In the genomic region with DNA sequence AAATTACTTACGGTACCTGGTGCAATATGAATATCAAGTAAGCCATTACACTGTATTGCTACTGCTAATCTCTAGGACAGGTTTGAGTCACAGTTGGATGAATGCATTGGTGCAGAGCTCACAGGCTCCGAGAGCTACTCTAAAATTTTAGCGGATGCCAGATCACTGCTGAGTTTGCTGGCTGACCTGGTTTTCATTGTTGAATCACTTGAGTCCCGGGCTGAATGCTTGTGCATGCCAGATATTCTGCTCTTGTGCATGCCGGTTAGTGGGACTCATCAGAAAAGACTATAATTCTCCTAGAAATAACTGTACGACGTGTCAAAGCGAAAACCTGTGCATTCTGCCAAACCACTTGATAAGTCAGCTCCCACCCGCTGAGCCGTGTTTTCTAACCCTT, we compare ENCODE assay signal across 18 mouse cellular contexts. TPM values are rescaled to one million over a fixed set of nuclear protein-coding genes. Genes with fewer than 3 reads are reported as not detected.
DNase-seq lines count a peak whose midpoint lies in the region; ATAC-seq and TF ChIP-seq lines count a peak whose summit lies in the region.
"Had no signal": no experiment of that assay in that cellular context is flagged by ENCODE, and none has a peak within 500 bp of the region (broad histone marks: within the 10 kb centered on the region; RNA-seq: fewer than 3 reads in every experiment).

No protein-coding gene starts in this region.

- H3K4me1 ChIP-seq in forebrain, embryonic 16.5 days (replicated peaks; ENCODE audit: control insufficient read depth, insufficient read depth, low read length), result 0 out of 2 replicates have a peak, but pooled peaks cover 2% of the 10 kb centered on the region
- no peaks in the 10 kb centered on the region for H3K4me1 ChIP-seq in forebrain, embryonic 12.5 days
- H3K4me1 ChIP-seq: embryonic facial prominence, embryonic 12.5 days; forebrain, embryonic 13.5 days; heart, embryonic 15.5 days; kidney, embryonic 15.5 days; neural tube, embryonic 12.5 days had no signal

- no peaks in the 10 kb centered on the region for H3K36me3 ChIP-seq in forebrain, embryonic 16.5 days (ENCODE audit: control insufficient read depth, insufficient read depth)
- H3K36me3 ChIP-seq in forebrain, embryonic 12.5 days (replicated peaks), result no peaks in the 10 kb centered on the region
- H3K36me3 ChIP-seq: embryonic facial prominence, embryonic 12.5 days; heart, embryonic 15.5 days; kidney, embryonic 15.5 days; limb, embryonic 13.5 days; neural tube, embryonic 12.5 days had no signal

- ATAC-seq in forebrain, embryonic 16.5 days, result 0 out of 2 replicates have a peak, but pooled peaks have one; percentile 27
- ATAC-seq in forebrain, embryonic 12.5 days (ENCODE audit: low FRiP score), result no peak
- ATAC-seq: forebrain, embryonic 13.5 days; liver, postnatal 0 days had no signal

- no peaks in the 10 kb centered on the region for H3K27me3 ChIP-seq in forebrain, embryonic 16.5 days (replicated peaks; ENCODE audit: control insufficient read depth, insufficient read depth, low read length)
- no peaks in the 10 kb centered on the region for H3K27me3 ChIP-seq in forebrain, embryonic 12.5 days
- H3K27me3 ChIP-seq: embryonic facial prominence, embryonic 12.5 days; forebrain, embryonic 13.5 days; heart, embryonic 15.5 days; kidney, embryonic 15.5 days; limb, embryonic 13.5 days; neural tube, embryonic 12.5 days had no signal

- no peak for TF ChIP-seq CTCF in left cerebral cortex, adult 2 months (IDR thresholded peaks at IDR 0.05)

- no peak overlapping the region for H3K4me3 ChIP-seq in forebrain, embryonic 16.5 days (replicated peaks; ENCODE audit: low read length)
- H3K4me3 ChIP-seq in forebrain, embryonic 12.5 days (replicated peaks), result no peak overlapping the region
- H3K4me3 ChIP-seq in left cerebral cortex, adult 2 months, result no peak overlapping the region
- H3K4me3 ChIP-seq: embryonic facial prominence, embryonic 12.5 days; forebrain, embryonic 13.5 days; heart, embryonic 15.5 days; kidney, embryonic 15.5 days; limb, embryonic 13.5 days; neural tube, embryonic 12.5 days had no signal

- peak; percentile 4 to 67 for DNase-seq in left cerebral cortex, postnatal 25 days (ENCODE audit: low spot score in 2 of 2)
- DNase-seq in left cerebral cortex, adult 2 months (ENCODE audit: extremely low spot score in 1 of 2, low spot score in 2 of 2), result no peak
- DNase-seq in NIH3T3 (ENCODE audit: low read depth) (peak; percentile 70), adipocyte (ENCODE audit: low spot score) (no peak)
- DNase-seq in cerebellum, adult 9-10 months, result peak; percentile 72
- no peak for DNase-seq in urinary bladder, postnatal 14 days (ENCODE audit: low spot score)
- DNase-seq: adrenal gland, postnatal 25 days; liver, postnatal 0 days; lung, postnatal 36 days; midbrain, embryonic 14.5 days had no signal

- WGBS in forebrain, embryonic 16.5 days, result 66% methylated on average over 10 of the region's 10 CpGs
- 83% methylated on average over 10 of the region's 10 CpGs for WGBS in forebrain, embryonic 12.5 days

- intact Hi-C loops in left cerebral cortex, postnatal 25 days (cut with DNase I), result no loop called here
- intact Hi-C loops in left cerebral cortex, adult 2 months (cut with DNase I), result no loop called here

- no peak overlapping the region for H3K27ac ChIP-seq in forebrain, embryonic 16.5 days (ENCODE audit: low read length)
- no peak overlapping the region for H3K27ac ChIP-seq in forebrain, embryonic 12.5 days
- H3K27ac ChIP-seq in left cerebral cortex, adult 2 months, result no peak overlapping the region
- H3K27ac ChIP-seq: embryonic facial prominence, embryonic 12.5 days; forebrain, embryonic 13.5 days; heart, embryonic 15.5 days; kidney, embryonic 15.5 days; limb, embryonic 13.5 days; neural tube, embryonic 12.5 days had no signal

- H3K4me2 ChIP-seq in forebrain, embryonic 16.5 days (ENCODE audit: low read length), result no peak overlapping the region
- no peak overlapping the region for H3K4me2 ChIP-seq in forebrain, embryonic 12.5 days
- H3K4me2 ChIP-seq: embryonic facial prominence, embryonic 12.5 days; forebrain, embryonic 13.5 days; heart, embryonic 15.5 days; kidney, embryonic 15.5 days; limb, embryonic 13.5 days; neural tube, embryonic 12.5 days had no signal

- H3K9ac ChIP-seq in forebrain, embryonic 16.5 days (replicated peaks; ENCODE audit: low read depth, low read length), result no peak overlapping the region
- H3K9ac ChIP-seq in forebrain, embryonic 12.5 days, result no peak overlapping the region
- H3K9ac ChIP-seq: embryonic facial prominence, embryonic 12.5 days; forebrain, embryonic 13.5 days; heart, embryonic 15.5 days; kidney, embryonic 15.5 days; limb, embryonic 13.5 days; liver, postnatal 0 days; neural tube, embryonic 12.5 days had no signal

- H3K9me3 ChIP-seq in forebrain, embryonic 16.5 days (ENCODE audit: control insufficient read depth, low read length), result no peaks in the 10 kb centered on the region
- H3K9me3 ChIP-seq in forebrain, embryonic 12.5 days, result no peaks in the 10 kb centered on the region
- H3K9me3 ChIP-seq: embryonic facial prominence, embryonic 12.5 days; forebrain, embryonic 13.5 days; heart, embryonic 15.5 days; kidney, embryonic 15.5 days; limb, embryonic 13.5 days; neural tube, embryonic 12.5 days had no signal

RNA-seq across cellular contexts. Expression of gene Btc, which starts 35.9 kb away (rescaled TPM):
- polyA plus RNA-seq in forebrain, embryonic 16.5 days (2015; fragmentation: Nextera tagmentation; extraction: Ambion mirVana), result 0.09 TPM in 1 of 2 replicates, not detected in the other
- 0.17 and 0.27 TPM in 2 replicates for polyA plus RNA-seq in forebrain, embryonic 12.5 days (2016; fragmentation: Nextera tagmentation; extraction: Ambion mirVana)
- under 1 TPM; 0.43 to 0.48 TPM for total RNA-seq in left cerebral cortex, postnatal 25 days (2021)
- under 1 TPM; 0.30 to 0.50 TPM for total RNA-seq in left cerebral cortex, adult 2 months (2021)

Comparison
In these comparisons a context has a peak if more than half of its experiments do, and no peak if none do; other contexts are left out.
1. DNase-seq: peak in left cerebral cortex, postnatal 25 days (2 of 2), NIH3T3 (single experiment) and cerebellum, adult 9-10 months (single experiment); none in left cerebral cortex, adult 2 months (0 of 2), urinary bladder, postnatal 14 days (single experiment) and adipocyte (single experiment).